Mouse (Mus musculus) urinary bladder, postnatal 25 days (tissue): ENCODE measurements around the gene Prpsap1.
"Not testable (repeated sequence)": the region's sequence is repeated elsewhere in the genome, so short reads cannot be mapped to it uniquely, and the experiment has no call there.

Experiments
- DNase-seq: peaks from one replicate; pipeline ENCODE4 v3.0.0; 2022; ENCODE audit warnings: low spot score

The Prpsap1 gene

DNA sequence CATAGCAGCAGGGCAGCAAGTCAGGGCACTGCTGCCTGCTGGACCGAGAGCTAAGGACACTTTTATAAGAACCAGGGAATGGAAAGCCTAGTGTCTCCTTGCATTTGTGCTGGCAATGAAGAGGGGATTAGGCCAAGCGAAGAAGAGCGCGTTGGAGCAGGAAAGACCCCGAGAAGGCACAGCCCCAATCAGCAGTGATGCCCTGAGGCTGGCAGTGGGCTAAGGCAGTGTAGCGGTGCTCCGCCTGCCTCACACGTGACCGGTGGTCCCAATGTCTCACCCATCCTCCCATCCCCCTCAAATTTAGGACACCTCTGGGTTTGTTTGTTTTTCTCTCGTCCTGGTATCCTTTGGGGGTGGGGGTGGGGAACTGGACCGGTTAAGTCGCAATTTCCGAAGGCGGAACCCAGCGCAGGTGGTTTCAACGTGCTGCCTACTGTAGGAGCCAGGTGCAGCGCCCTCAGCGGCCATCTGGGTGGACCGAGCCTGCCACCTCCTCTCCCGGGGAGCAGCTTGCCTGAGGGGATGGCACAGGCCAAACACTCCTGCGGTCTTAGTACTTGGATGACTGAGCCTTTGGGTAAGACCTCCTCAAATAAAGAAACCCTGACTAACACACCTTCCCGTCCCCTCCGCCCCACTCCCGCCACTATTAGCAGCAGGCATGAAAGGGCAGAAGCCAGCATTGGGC, 21.5 kb upstream of the Prpsap1 start:
- no peak for DNase-seq

GRCm38 (mm10) chr11:116513531-116514038, 19.6 kb upstream of the Prpsap1 start:
- no peak for DNase-seq

- no peak for DNase-seq
Measured at GRCm38 (mm10) chr11:116512987-116513386, 19.0 kb upstream of the Prpsap1 start.

GRCm38 (mm10) chr11:116512154-116512553, 18.2 kb upstream of the Prpsap1 start:
- DNase-seq, result no peak

GRCm38 (mm10) chr11:116511301-116511868, 17.4 kb upstream of the Prpsap1 start:
- no peak for DNase-seq

DNA sequence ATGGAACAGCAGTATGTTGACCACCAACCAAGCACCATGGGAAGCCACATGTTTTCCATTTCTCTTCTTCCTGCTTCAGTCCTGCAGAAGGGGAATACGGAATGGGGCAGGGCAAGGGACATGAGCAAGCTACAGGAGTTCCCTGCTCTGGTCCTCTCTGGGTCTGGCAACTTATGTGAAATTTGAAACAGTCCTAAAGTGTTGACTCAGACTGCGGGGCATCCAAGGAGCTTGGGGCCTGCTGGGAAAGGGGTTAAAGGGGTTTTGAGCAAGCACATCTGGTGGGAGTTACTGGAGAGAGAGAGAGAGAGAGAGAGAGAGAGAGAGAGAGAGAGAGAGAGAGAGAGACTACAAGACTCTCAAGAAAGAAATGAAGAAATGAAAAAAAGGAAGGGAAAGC, 14.7 kb upstream of the Prpsap1 start:
- no peak for DNase-seq

DNA sequence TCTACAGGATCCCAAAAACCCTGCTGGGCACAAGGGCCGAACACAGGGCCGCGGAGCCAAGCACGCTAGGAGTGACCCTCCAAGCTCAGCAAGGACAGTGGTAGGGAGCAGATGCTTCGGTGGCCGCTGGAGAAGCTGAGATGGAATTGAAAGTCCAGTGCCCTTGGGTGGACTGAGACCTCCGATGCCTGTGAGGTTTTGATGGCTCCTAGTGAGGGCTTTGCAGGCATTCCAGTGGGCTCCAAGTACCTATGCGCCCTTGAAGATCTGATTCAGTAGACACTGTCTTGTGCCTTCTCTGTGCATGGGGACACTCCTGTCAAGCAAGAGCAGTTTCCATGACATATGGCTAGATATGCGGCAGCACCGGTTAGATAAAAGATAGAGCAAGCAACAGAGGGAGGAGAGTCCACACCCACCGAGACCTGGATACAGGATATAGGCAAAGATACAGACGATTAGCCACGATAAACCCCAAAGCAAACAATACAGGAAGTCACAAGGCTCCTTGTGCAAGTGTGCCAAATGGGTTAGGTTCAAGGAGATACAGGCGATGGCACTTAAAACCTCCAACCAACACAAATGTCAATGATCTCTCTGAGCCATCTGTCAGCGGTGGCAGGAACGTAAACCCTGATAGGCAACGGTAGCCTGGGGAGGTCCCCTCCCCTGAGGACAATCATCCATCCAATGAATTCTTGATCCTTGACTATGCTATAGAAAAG, 12.3 kb upstream of the Prpsap1 start:
- no peak for DNase-seq

DNA sequence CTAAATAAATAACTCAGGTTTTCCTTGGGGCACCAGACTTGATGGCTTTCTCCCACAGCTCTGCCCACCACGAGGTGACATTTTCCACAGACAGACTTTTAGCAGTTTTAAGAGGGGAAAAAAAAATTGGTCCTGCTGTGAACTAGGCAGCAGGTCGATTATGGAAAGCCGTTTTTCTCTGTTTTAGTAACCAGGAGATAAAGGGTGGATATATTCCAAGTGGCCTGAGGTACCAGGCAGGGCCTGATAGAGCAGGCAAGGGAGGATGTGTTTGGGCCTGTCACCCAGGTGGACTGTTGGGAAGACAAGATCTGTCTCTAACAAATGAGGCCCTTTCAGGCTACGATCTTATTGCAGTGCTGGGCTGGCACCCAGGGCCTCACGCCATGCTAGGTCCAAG, 11.6 kb upstream of the Prpsap1 start:
- DNase-seq, result no peak

- DNase-seq, result no peak
Measured at GRCm38 (mm10) chr11:116504516-116504915, 10.5 kb upstream of the Prpsap1 start.

DNA sequence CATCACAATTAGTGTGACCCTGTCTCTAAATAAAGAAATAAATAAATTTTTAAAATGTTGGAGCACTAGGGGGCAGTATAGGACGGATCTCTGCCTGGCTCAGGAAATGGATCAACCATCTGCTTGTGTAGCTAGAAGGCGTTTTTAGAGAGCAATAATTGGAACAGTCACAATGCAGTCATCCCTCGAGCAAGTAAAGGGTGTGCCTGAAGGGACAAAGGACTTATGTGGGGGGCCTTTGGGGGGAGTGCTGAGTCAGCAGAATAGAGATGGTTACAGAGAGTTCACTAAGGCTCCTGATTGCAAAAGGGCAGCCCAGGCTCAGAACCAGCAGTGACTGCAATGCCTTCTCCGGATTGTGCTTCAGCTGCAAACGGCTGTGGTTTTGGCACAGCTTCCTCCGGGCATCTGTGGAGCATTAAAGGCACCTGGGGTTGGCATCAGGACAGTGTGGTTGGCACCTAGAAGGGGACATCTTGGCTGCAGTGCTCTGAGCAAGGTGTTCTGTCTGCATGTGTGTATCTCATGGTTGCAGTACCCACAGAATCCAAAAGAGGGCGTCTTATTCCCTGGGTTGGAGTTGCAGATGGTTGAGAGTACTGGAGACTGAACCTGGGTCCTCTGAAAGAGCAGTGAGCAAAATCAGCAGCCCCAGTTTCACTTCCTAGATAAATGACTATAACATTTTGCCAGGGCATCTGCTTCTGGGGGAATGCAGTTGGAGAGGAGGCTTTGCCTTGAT, 7.2 kb upstream of the Prpsap1 start:
- DNase-seq, result no peak

GRCm38 (mm10) chr11:116499018-116499417, 5.0 kb upstream of the Prpsap1 start:
- no peak for DNase-seq

GRCm38 (mm10) chr11:116498596-116498995, 4.6 kb upstream of the Prpsap1 start:
- no peak for DNase-seq

DNA sequence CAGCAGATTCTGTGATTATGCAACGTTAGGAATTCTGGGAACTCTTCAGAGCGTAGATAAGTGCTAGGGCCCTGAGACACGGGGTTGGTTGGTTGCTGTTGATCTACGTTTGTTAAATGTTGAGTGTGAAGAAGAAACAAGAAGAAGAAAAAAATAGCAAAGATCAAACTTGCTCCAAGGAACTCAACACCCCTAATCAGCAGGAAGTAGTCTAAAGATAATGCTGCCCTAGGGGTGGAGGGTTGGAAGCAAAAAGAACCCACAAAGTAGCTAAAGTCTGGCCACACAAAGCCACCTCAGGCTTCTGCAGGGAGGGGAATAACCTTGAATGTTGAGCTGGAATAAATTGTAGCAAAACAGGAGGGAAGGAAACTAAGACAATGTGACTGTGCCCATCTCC, 3.3 kb upstream of the Prpsap1 start:
- no peak for DNase-seq

- DNase-seq, result peak; percentile 62
Measured at GRCm38 (mm10) chr11:116494474-116495174, 622 bp upstream of the Prpsap1 start.

DNA sequence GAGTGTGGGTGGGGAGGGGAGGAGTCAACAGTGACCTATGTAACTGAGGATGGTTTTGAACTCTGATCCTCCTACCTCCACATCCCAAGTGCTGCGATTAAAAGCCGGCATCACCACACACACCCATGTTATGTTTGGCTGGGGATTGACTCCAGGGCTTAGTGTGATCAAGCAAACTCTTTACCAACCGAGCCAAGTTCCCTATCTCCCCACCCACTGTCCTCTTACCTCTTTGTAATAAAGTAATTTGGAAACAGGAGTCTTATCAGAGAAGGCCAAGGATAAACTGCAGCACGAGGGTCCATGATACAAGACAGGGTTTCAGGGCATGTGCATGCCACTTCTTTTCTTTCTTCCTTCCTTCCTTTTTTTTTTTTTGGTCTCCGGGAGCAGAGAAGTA, 811 bp downstream of the Prpsap1 start:
- no peak for DNase-seq

GRCm38 (mm10) chr11:116492507-116492906, 1.5 kb downstream of the Prpsap1 start:
- not testable (repeated sequence) for DNase-seq

DNA sequence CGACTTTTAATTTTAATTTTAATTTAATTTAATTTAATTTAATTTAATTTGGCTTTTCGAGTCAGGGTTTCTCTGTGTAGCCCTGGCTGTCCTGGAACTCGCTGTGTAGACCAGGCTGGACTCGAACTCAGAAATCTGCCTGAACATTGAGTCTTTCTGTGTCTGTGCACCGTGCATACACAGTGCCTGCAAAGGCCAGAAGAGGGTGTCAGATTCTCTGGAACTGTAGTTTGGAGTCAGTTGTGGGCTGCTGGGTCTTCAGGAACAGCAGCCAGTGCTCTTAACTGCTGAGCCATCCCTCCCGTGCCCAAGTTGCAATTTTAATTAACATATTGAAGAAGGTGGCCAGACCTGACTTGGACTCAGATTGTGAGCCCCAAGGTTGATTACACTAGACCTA, 2.7 kb downstream of the Prpsap1 start:
- no peak for DNase-seq

DNA sequence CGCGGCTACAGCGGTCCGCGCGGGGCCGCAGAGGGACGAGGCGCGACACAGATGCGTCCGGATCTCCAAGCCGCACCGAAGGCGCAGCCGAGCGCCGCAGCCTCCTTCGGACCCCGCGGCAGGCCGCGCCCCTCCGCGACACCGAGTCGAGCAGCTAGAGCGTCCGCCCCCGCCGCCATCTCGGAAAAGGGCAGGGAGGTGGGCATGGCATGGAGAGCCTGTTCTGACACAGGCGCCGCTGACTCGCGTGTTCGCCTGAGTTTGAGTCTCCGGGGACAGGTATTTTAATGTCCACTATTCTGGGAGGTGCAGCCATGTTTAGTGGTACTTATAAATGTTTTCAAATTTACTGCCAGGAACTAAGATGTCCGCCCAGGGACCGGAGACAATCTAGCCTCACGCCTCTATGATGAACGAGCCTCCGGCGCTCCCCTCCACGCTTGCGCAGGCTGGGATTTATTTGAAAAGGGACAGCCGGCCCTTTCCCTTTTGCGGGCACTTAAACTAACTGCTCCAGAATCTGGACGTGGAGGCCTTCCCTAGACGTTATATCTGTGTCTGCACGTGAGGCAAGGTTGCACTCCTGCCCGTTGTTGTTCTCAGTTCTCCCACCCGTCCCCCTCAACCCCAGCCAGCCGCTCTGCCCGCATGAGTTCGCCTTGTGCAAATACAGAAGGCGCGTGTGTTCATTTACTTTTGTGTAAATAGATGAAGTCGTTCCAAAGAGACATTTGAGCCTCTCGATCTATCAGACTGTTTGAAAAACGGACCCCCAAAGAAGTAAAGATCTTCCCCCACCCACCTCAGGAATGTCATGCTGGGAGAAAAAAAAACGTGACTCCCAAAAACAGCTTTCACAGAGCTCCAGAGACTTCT, 3.5 kb downstream of the Prpsap1 start:
- peak; percentile 90 for DNase-seq

- no peak for DNase-seq
Measured at GRCm38 (mm10) chr11:116489771-116490231, 4.2 kb downstream of the Prpsap1 start.

- no peak for DNase-seq
Measured at GRCm38 (mm10) chr11:116488693-116489375, 5.2 kb downstream of the Prpsap1 start.
